Mouse (Mus musculus): ENCODE results near the gene Spag9. TPM values are rescaled to one million over a fixed set of nuclear protein-coding genes. Genes with fewer than 3 reads are reported as not detected.

The Spag9 gene
- polyA plus RNA-seq, 1 experiment, result 12.6 TPM

DNA sequence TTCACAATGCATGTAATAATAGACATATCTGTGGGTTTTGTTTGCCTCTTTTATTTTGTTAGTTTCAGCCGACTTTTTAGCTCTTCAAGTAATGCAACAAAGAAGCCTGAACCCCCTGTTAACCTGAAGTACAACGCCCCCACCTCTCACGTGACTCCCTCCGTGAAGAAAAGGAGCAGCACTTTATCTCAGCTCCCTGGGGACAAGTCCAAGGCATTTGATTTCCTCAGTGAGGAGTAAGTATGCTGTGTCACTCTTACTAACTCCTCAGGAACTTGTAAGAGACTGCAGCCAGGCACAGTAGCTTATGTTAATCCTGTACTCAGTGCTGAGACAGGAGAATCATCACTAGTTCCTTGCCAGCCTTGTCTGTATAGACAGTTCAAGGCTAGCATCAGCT lies 94.6 kb downstream of the Spag9 start:
- TF ChIP-seq CEBPB (IDR thresholded peaks at IDR 0.05; ENCODE audit: low read depth), result no peak
- Histone ChIP-seq H3K36me3 (ENCODE audit: control insufficient read depth, insufficient read depth) (peaks cover 54% of the 10 kb centered on the region), H3ac (ENCODE audit: control insufficient read depth, insufficient read length, low read depth) (no peak overlapping the region), H3K79me2 (ENCODE audit: control insufficient read depth, insufficient read depth) (no peaks in the 10 kb centered on the region), H3K27me3 (ENCODE audit: control insufficient read depth, insufficient read depth, insufficient read length) (no peaks in the 10 kb centered on the region), H3K4me3 (ENCODE audit: insufficient read depth, poor library complexity, severe bottlenecking) (no peak overlapping the region), H3K79me3 (ENCODE audit: low read depth) (no peaks in the 10 kb centered on the region)

DNA sequence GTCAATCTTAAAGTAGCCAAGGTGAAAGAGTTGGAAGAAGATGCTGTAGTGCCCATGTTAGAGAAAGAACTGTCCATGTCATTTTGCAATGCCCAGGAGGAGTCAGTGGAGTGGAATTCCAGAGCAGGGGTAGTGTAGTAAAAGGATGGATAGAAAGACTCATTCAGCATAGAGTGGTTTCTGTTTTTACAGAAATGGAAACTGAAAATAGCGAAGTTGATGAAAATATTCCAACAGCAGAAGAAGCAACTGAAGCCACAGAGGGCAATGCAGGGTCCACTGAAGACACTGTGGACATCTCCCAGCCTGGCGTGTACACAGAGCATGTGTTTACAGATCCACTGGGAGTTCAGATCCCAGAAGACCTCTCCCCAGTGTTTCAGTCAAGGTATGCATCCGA lies 101.6 kb downstream of the Spag9 start:
- no peak for TF ChIP-seq CEBPB (IDR thresholded peaks at IDR 0.05; ENCODE audit: low read depth)
- H3K79me2 ChIP-seq (ENCODE audit: control insufficient read depth, insufficient read depth), result no peaks in the 10 kb centered on the region
- H3K27me3 ChIP-seq (ENCODE audit: control insufficient read depth, insufficient read depth, insufficient read length), result no peaks in the 10 kb centered on the region
- peaks cover 65% of the 10 kb centered on the region for H3K36me3 ChIP-seq (ENCODE audit: control insufficient read depth, insufficient read depth)
- H3K4me3 ChIP-seq (ENCODE audit: insufficient read depth, poor library complexity, severe bottlenecking), result no peak overlapping the region
- no peak overlapping the region for H3ac ChIP-seq (ENCODE audit: control insufficient read depth, insufficient read length, low read depth)
- H3K79me3 ChIP-seq (ENCODE audit: low read depth), result no peaks in the 10 kb centered on the region

DNA sequence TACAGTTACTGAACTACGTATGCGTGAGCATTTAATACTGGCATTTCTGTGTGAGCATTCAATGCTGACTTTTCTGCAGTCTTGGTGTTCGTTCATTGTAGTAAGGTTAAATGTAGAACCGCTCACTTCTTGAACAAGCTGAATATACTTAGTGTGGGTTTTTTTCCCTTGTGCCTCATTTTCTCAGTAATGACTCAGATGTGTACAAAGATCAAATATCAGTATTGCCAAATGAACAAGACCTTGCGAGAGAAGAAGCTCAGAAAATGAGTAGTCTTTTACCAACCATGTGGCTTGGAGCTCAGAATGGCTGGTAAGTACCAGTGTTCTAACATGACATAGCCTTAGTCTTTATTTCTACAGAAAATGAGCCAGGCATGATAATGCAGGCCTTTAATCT lies 102.9 kb downstream of the Spag9 start:
- Histone ChIP-seq H3K4me3 (ENCODE audit: insufficient read depth, poor library complexity, severe bottlenecking) (no peak overlapping the region), H3K36me3 (ENCODE audit: control insufficient read depth, insufficient read depth) (peaks cover 60% of the 10 kb centered on the region), H3K79me2 (ENCODE audit: control insufficient read depth, insufficient read depth) (no peaks in the 10 kb centered on the region), H3K79me3 (ENCODE audit: low read depth) (no peaks in the 10 kb centered on the region), H3ac (ENCODE audit: control insufficient read depth, insufficient read length, low read depth) (no peak overlapping the region), H3K27me3 (ENCODE audit: control insufficient read depth, insufficient read depth, insufficient read length) (no peaks in the 10 kb centered on the region)
- no peak for TF ChIP-seq MAX (IDR thresholded peaks at IDR 0.05)
- TF ChIP-seq MYOD1 (IDR thresholded peaks at IDR 0.05; ENCODE audit: control insufficient read depth, insufficient read length, low read depth), result no peak
- TF ChIP-seq FOSL1 (IDR thresholded peaks at IDR 0.05; ENCODE audit: insufficient read depth, low read length, poor library complexity, severe bottlenecking), result no peak
- TF ChIP-seq CEBPB (IDR thresholded peaks at IDR 0.05; ENCODE audit: low read depth), result no peak
- TF ChIP-seq CTCF (IDR thresholded peaks at IDR 0.05; ENCODE audit: control insufficient read depth, insufficient read depth, insufficient read length), result no peak
- no peak for TF ChIP-seq MYOG (IDR thresholded peaks at IDR 0.05; ENCODE audit: control insufficient read depth, extremely low read depth, insufficient read length)
- TF ChIP-seq USF1 (IDR thresholded peaks at IDR 0.05; ENCODE audit: low read depth), result no peak

DNA sequence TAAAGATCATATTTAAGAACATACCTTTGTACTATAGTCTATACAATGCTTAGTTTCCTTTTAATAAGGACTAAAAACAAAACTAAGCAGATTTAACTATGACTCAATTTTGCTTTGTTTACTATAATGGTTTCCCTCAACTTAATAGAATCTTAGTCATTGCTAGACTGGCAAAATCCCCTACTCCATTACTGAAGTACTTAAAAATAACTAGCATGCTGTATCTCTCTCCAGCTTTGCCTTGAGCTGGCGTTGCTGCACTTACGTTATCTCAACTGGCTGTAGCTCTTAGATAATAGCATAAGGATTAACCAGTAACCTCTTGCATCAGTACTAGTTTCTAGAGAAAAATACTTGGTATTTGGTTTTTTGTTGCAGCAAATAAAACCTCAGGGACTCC lies 117.9 kb downstream of the Spag9 start:
- H3ac ChIP-seq (ENCODE audit: control insufficient read depth, insufficient read length, low read depth), result no peak overlapping the region
- peaks cover 64% of the 10 kb centered on the region for H3K36me3 ChIP-seq (ENCODE audit: control insufficient read depth, insufficient read depth)
- no peaks in the 10 kb centered on the region for H3K79me2 ChIP-seq (ENCODE audit: control insufficient read depth, insufficient read depth)
- H3K79me3 ChIP-seq (ENCODE audit: low read depth), result no peaks in the 10 kb centered on the region
- H3K4me3 ChIP-seq (ENCODE audit: insufficient read depth, poor library complexity, severe bottlenecking), result no peak overlapping the region
- H3K27me3 ChIP-seq (ENCODE audit: control insufficient read depth, insufficient read depth, insufficient read length), result no peaks in the 10 kb centered on the region
- TF ChIP-seq MAX (IDR thresholded peaks at IDR 0.05) (no peak), MYOD1 (IDR thresholded peaks at IDR 0.05; ENCODE audit: control insufficient read depth, insufficient read length, low read depth) (no peak)

DNA sequence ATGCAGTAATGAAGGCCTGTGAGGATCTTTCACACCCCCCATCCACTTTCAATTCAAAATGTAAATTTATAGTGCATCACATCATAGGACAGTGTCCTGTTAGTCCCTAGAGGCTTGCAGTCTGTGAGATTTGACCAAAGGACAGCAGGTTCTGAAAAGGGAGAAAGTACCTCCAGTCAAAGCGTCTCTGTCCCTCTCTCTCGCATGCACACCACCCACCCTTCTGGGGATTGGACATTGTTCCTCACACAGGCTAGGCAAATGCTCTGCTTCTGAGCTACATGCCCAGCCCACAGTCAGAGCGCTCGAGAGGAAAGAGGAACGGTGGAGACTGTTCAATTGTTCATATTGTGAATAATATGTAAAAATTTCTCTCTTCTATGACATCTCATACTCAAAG lies 119.5 kb downstream of the Spag9 start:
- H3K4me3 ChIP-seq (ENCODE audit: insufficient read depth, poor library complexity, severe bottlenecking), result no peak overlapping the region
- no peaks in the 10 kb centered on the region for H3K79me3 ChIP-seq (ENCODE audit: low read depth)
- no peaks in the 10 kb centered on the region for H3K79me2 ChIP-seq (ENCODE audit: control insufficient read depth, insufficient read depth)
- no peaks in the 10 kb centered on the region for H3K27me3 ChIP-seq (ENCODE audit: control insufficient read depth, insufficient read depth, insufficient read length)
- H3ac ChIP-seq (ENCODE audit: control insufficient read depth, insufficient read length, low read depth), result no peak overlapping the region
- peaks cover 68% of the 10 kb centered on the region for H3K36me3 ChIP-seq (ENCODE audit: control insufficient read depth, insufficient read depth)
- no peak for TF ChIP-seq USF1 (IDR thresholded peaks at IDR 0.05; ENCODE audit: low read depth)
- no peak for TF ChIP-seq CTCF (IDR thresholded peaks at IDR 0.05; ENCODE audit: control insufficient read depth, insufficient read depth, insufficient read length)
- no peak for TF ChIP-seq FOSL1 (IDR thresholded peaks at IDR 0.05; ENCODE audit: insufficient read depth, low read length, poor library complexity, severe bottlenecking)
- no peak for TF ChIP-seq MYOG (IDR thresholded peaks at IDR 0.05; ENCODE audit: control insufficient read depth, extremely low read depth, insufficient read length)
- no peak for TF ChIP-seq CEBPB (IDR thresholded peaks at IDR 0.05; ENCODE audit: low read depth)
- no peak for TF ChIP-seq MYOD1 (IDR thresholded peaks at IDR 0.05; ENCODE audit: control insufficient read depth, insufficient read length, low read depth)
- no peak for TF ChIP-seq MAX (IDR thresholded peaks at IDR 0.05)

DNA sequence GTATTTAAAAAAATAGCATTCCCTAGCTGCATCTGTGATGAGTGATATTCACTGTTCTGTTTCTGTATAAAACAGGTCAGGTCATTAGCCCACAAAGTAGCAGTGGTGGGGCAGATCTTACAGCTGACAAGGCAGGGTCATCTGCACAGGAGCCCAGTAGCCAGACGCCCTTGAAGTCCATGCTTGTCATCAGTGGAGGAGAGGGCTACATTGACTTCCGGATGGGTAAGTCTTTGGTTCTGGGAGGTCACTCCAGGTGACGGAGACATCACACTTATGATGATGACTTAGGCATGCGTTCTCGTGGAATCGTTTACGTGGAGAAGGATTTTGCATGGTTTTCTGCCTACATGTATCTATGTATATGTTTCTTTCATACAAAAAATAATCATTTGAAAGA lies 120.8 kb downstream of the Spag9 start:
- H3K36me3 ChIP-seq (ENCODE audit: control insufficient read depth, insufficient read depth), result peaks cover 76% of the 10 kb centered on the region
- no peak for TF ChIP-seq CEBPB (IDR thresholded peaks at IDR 0.05; ENCODE audit: low read depth)
- no peaks in the 10 kb centered on the region for H3K27me3 ChIP-seq (ENCODE audit: control insufficient read depth, insufficient read depth, insufficient read length)
- no peak overlapping the region for H3ac ChIP-seq (ENCODE audit: control insufficient read depth, insufficient read length, low read depth)
- H3K79me3 ChIP-seq (ENCODE audit: low read depth), result no peaks in the 10 kb centered on the region
- H3K4me3 ChIP-seq (ENCODE audit: insufficient read depth, poor library complexity, severe bottlenecking), result no peak overlapping the region
- no peaks in the 10 kb centered on the region for H3K79me2 ChIP-seq (ENCODE audit: control insufficient read depth, insufficient read depth)

DNA sequence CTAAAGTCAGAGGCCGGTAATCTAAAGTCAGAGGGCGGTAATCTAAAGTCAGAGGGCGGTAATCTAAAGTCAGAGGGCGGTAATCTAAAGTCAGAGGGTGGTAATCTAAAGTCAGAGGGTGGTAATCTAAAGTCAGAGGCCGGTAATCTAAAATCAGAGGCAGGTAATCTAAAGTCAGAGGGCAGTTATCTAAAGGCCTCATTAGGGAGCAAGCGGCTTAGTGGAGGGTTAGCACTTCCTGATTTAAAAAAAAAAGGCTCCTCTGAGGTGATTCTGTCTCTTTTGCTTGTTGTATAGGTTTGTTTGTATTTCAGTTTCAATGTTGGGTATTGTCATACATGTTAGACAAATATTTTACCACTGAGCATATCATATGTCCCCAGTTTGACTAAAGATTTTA lies 121.9 kb downstream of the Spag9 start:
- Histone ChIP-seq H3K36me3 (ENCODE audit: control insufficient read depth, insufficient read depth) (peaks cover 70% of the 10 kb centered on the region), H3K27me3 (ENCODE audit: control insufficient read depth, insufficient read depth, insufficient read length) (no peaks in the 10 kb centered on the region), H3K79me2 (ENCODE audit: control insufficient read depth, insufficient read depth) (no peaks in the 10 kb centered on the region), H3K4me3 (ENCODE audit: insufficient read depth, poor library complexity, severe bottlenecking) (no peak overlapping the region), H3ac (ENCODE audit: control insufficient read depth, insufficient read length, low read depth) (no peak overlapping the region), H3K79me3 (ENCODE audit: low read depth) (no peaks in the 10 kb centered on the region)
- no peak for TF ChIP-seq MYOG (IDR thresholded peaks at IDR 0.05; ENCODE audit: control insufficient read depth, extremely low read depth, insufficient read length)
- no peak for TF ChIP-seq MAX (IDR thresholded peaks at IDR 0.05)
- TF ChIP-seq CTCF (IDR thresholded peaks at IDR 0.05; ENCODE audit: control insufficient read depth, insufficient read depth, insufficient read length), result no peak
- TF ChIP-seq USF1 (IDR thresholded peaks at IDR 0.05; ENCODE audit: low read depth), result no peak
- no peak for TF ChIP-seq FOSL1 (IDR thresholded peaks at IDR 0.05; ENCODE audit: insufficient read depth, low read length, poor library complexity, severe bottlenecking)
- no peak for TF ChIP-seq MYOD1 (IDR thresholded peaks at IDR 0.05; ENCODE audit: control insufficient read depth, insufficient read length, low read depth)
- TF ChIP-seq CEBPB (IDR thresholded peaks at IDR 0.05; ENCODE audit: low read depth), result no peak
